Mouse (Mus musculus) stomach, postnatal 0 days (tissue): ENCODE data around the gene Zmym2.

ENCODE experiments used
- CTCF ChIP-seq: IDR thresholded peaks from 2 replicates; pipeline ENCODE4 v1.5.1; 2016; ENCODE audit warnings: antibody characterized with exemption, low read depth, mild to moderate bottlenecking, moderate library complexity
- EP300 ChIP-seq: optimal IDR thresholded peaks from 2 replicates; pipeline ENCODE3; 2016; ENCODE audit warnings: antibody characterized with exemption

DNA sequence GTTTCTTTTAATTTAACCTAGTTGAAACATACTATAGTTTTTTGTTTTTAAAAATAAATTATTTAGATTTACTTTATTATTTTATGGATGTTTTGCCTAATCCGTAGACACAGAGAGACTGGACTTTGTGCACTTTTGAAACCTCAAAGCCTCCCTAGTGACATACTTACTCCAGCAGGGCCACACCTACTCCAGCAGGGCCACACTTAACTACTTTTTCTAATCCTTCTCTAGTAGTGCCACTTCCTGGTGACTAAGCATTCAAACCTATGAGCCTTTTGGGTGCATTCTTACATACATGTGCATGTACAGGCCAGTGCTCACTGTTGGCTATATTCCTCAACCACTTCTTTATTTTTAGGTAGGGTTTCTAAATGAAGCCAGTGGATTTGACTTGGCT is 19.2 kb downstream of the Zmym2 start:
- TF ChIP-seq CTCF (no peak), EP300 (no peak)
